Mouse (Mus musculus) kidney, adult 2 months (tissue): ENCODE results near the gene Exosc2. TPM values are rescaled to one million over a fixed set of nuclear protein-coding genes. Genes with fewer than 3 reads are reported as not detected.

Experiments used
- DNase-seq: peaks from one replicate; pipeline ENCODE4 v3.0.0; 2021
- H3K27ac ChIP-seq: fragments of 200-500 bp; 2 replicates; pipeline ENCODE4 v1.5.1; 2012; ENCODE audit warnings: low read depth, low read length, control low read depth, inconsistent platforms; ENCODE audit not compliant: insufficient read depth
- H3K27me3 ChIP-seq: fragments of 200-500 bp; replicated peaks from 2 replicates; pipeline ENCODE4 v1.6.1; 2012; ENCODE audit warnings: mild to moderate bottlenecking, moderate library complexity, low read length, inconsistent platforms; ENCODE audit not compliant: control insufficient read depth, insufficient read depth
- H3K36me3 ChIP-seq: fragments of 200-500 bp; 2 replicates; pipeline ENCODE4 v1.6.1; 2012; ENCODE audit warnings: mild to moderate bottlenecking, moderate library complexity, low read length, inconsistent platforms; ENCODE audit not compliant: control insufficient read depth, insufficient read depth
- H3K4me1 ChIP-seq: fragments of 200-500 bp; 2 replicates; pipeline ENCODE4 v1.6.1; 2011; ENCODE audit warnings: low read length; ENCODE audit not compliant: control insufficient read depth, insufficient read depth
- H3K4me3 ChIP-seq: fragments of 200-500 bp; 2 replicates; pipeline ENCODE4 v1.5.1; 2011; ENCODE audit warnings: mild to moderate bottlenecking, low read depth, low read length, control low read depth; ENCODE audit not compliant: insufficient read depth
- CTCF ChIP-seq: fragments of 200-500 bp; conservative IDR thresholded peaks from 2 replicates; pipeline ENCODE4 v1.5.1; 2011; ENCODE audit warnings: low read depth, mild to moderate bottlenecking, control low read depth, low read length, moderate library complexity, mixed read lengths; ENCODE audit not compliant: insufficient read depth, insufficient read length
- POLR2A ChIP-seq: fragments of 200-500 bp; IDR thresholded peaks from one replicate; pipeline ENCODE4 v1.6.1; 2011; ENCODE audit warnings: low read depth, low read length, control low read depth
- WGBS: fragments of 180-500 bp; shearing (Covaris S2); methylation state at CpG from one replicate; pipeline ENCODE4 v1.1.7; 2018; 5-methylcytosine and 5-hydroxymethylcytosine counted together
- polyA plus RNA-seq: library from polyadenylated mRNA; depleted of rRNA; stranded (reverse); fragments of >200 nt; gene quantifications from 2 replicates; pipeline ENCODE4 v1.2.3, GENCODE M21; 2012

Exosc2 gene
- polyA plus RNA-seq, 1 experiment: 11.4 TPM

GRCm38 (mm10) chr2:31698209-31698608, 27.7 kb downstream of the Exosc2 start:
- TF ChIP-seq POLR2A: no peak
- TF ChIP-seq CTCF: peak; percentile 56

GRCm38 (mm10) chr2:31700545-31701446, 30.3 kb downstream of the Exosc2 start:
- Histone ChIP-seq H3K4me3 (no peak overlapping the region), H3K27ac (no peak overlapping the region), H3K27me3 (no peaks in the 10 kb centered on the region), H3K4me1 (peaks cover 6% of the 10 kb centered on the region; the same call in 1 of the 2 replicates), H3K36me3 (no peaks in the 10 kb centered on the region; the same call in 1 of the 2 replicates)
- peak; percentile 46 for DNase-seq
- TF ChIP-seq POLR2A (no peak), CTCF (no peak)
- 49% methylated on average over 7 of the region's 7 CpGs for WGBS

More at GRCm38 (mm10) chr2:31698209-31698608, 27.7 kb downstream of the Exosc2 start:
- Histone ChIP-seq H3K4me1 (peaks cover 6% of the 10 kb centered on the region; the same call in 1 of the 2 replicates), H3K27me3 (no peaks in the 10 kb centered on the region), H3K36me3 (no peaks in the 10 kb centered on the region; the same call in 1 of the 2 replicates), H3K27ac (no peak overlapping the region), H3K4me3 (no peak overlapping the region)
- no peak for DNase-seq

- DNase-seq: no peak
- no peak for TF ChIP-seq POLR2A
- no peak for TF ChIP-seq CTCF
- Histone ChIP-seq H3K36me3 (no peaks in the 10 kb centered on the region), H3K27me3 (no peaks in the 10 kb centered on the region), H3K4me1 (peaks cover 6% of the 10 kb centered on the region; the same call in 1 of the 2 replicates), H3K4me3 (no peak overlapping the region), H3K27ac (no peak overlapping the region)
Measured at GRCm38 (mm10) chr2:31703226-31703625, 32.7 kb downstream of the Exosc2 start.

- Histone ChIP-seq H3K36me3 (no peaks in the 10 kb centered on the region), H3K27ac (no peak overlapping the region), H3K4me3 (no peak overlapping the region), H3K27me3 (no peaks in the 10 kb centered on the region), H3K4me1 (peaks cover 4% of the 10 kb centered on the region; the same call in 1 of the 2 replicates)
- no peak for DNase-seq
- TF ChIP-seq CTCF (no peak), POLR2A (no peak)
Measured at GRCm38 (mm10) chr2:31705914-31706313, 35.4 kb downstream of the Exosc2 start.

GRCm38 (mm10) chr2:31706531-31706930, 36.0 kb downstream of the Exosc2 start:
- 47% methylated on average over 2 of the region's 2 CpGs for WGBS
- TF ChIP-seq CTCF: no peak
- no peak for TF ChIP-seq POLR2A
- Histone ChIP-seq H3K4me3 (no peak overlapping the region), H3K4me1 (no peaks in the 10 kb centered on the region), H3K36me3 (no peaks in the 10 kb centered on the region), H3K27ac (no peak overlapping the region), H3K27me3 (no peaks in the 10 kb centered on the region)
- no peak for DNase-seq

- Histone ChIP-seq H3K36me3 (no peaks in the 10 kb centered on the region), H3K27me3 (no peaks in the 10 kb centered on the region), H3K4me1 (peaks cover 7% of the 10 kb centered on the region; the same call in 1 of the 2 replicates), H3K27ac (no peak overlapping the region), H3K4me3 (no peak overlapping the region)
- TF ChIP-seq POLR2A (no peak), CTCF (no peak)
- 82% methylated on average over 2 of the region's 2 CpGs for WGBS
- DNase-seq: no peak
Measured at GRCm38 (mm10) chr2:31712716-31713115, 42.2 kb downstream of the Exosc2 start.

GRCm38 (mm10) chr2:31713813-31714212, 43.3 kb downstream of the Exosc2 start:
- Histone ChIP-seq H3K4me3 (no peak overlapping the region), H3K27me3 (no peaks in the 10 kb centered on the region), H3K36me3 (no peaks in the 10 kb centered on the region), H3K27ac (no peak overlapping the region), H3K4me1 (peaks cover 9% of the 10 kb centered on the region; the same call in 1 of the 2 replicates)
- DNase-seq: no peak
- no peak for TF ChIP-seq CTCF
- no peak for TF ChIP-seq POLR2A
- WGBS: 39% methylated on average over 3 of the region's 3 CpGs
